Mouse (Mus musculus): ENCODE measurements at regions not wholly inside any gene's neighbourhood (a gene's known extent, or its start where the extent isn't known, plus 50 kb on each side); places are given as distances from the start of the nearest gene placed in this dataset.

DNA sequence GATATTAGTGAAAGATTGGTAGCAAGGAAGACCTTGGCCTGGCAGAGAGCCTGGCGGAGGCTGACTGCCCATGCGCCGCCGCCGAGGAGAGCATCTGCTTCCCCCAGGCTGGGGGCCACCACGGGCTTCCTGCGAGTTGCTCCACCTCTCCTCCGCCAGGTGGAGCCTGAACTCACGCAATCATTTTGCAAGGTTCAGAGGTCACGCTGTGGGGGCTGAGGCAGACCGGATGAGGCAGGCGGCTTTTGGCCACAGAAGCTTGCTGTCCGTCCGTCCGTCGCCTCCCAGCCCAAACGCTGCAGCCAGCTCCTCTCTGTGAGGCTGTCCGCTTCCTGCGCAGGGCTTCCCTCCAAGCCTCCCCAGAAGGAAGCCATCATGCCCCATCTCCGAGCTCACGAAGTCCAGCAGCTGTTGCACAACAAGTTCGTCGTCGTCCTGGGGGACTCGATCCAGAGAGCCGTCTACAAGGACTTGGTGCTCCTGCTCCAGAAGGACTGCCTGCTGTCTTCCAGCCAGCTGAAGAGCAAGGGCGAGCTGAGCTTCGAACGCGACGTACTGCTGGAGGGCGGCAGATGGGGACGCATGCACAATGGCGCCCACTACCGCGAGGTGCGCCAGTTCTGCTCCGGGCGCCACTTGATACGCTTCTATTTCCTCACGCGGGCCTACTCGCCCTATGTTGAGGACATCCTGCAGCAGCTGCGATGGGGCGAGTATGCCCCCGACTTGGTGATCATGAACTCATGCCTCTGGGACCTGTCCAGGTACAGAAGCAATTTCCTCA is 269.3 kb upstream of the Erbb4 start:
- no peak for DNase-seq (ENCODE audit: low spot score in 2 of 2)

DNA sequence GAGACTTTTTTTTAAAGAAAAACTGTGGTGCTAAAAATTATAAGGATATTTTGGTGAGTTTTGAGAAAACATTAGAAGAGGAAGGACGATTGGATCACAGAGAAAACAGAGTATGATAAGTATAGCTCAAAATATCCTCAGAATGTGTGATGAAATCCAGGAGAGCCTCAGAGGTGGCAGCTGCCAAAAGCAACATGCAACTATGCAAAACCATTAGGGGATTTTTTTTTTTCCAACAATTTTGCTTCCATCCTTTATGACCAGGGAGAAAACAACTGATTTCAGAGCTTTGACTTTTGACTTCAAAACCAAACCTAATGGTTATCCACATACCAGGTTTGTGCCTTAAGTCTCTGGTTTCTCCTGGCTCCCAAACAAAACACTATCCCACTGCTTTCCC is 267.4 kb upstream of the Erbb4 start:
- no peak for DNase-seq (ENCODE audit: low spot score in 2 of 2)

DNA sequence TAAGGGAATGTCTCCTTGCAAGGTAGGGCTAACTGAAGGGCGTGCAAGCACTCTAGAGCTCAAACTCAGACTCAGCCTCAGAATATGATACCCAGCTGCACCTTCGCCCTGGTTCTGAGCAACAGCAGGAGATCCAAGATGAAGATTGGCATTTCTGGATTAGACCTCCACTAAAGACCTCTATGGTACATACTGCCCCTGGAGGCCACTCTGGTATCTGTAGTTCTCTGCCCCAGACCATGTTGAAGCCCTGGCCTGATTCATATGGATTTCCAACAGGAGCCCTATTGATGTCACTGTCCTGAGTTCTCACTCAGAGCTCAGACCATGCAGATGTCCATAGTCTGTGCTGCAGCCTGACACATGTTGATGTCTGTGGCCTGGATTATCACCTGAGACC is 262.2 kb upstream of the Erbb4 start:
- no peak for DNase-seq (ENCODE audit: low spot score in 2 of 2)

DNA sequence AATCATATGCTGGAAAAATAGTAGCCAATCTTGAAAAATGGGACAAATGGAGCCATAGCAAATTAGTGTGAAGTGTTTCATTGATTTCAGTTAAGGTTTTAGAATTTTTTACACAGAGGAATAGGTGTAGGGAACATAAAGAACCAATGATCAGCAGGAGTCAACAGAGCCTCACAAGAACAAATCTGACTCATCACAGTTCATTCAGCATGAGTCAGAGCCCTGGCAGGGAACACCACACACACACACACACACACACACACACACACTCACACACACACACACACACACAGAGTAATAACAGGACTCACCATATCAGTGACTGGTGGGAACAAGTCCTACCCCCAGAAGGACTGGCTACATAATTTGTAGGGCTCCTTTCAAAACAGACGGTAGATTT is 259.7 kb upstream of the Erbb4 start:
- DNase-seq (ENCODE audit: low spot score in 2 of 2) = no peak

DNA sequence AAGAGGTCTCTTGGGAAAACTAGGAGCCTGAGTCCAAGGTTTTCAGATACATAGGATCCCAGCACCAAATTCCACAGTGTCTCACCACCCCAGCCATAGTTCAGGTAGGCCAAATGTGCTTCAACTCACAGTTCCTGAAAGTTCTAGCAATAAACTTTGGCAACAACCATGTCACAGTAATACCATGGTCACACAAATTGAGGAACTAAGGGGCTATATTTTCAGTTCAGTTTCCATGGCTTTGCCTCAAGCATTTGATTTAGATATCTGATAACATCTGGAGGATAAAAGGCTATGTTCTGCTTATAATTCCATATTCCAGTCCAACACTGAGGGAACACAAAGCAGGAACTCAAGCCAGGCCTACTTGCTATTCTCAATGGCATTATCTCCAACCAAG is 256.2 kb upstream of the Erbb4 start:
- DNase-seq (ENCODE audit: low spot score in 2 of 2) = no peak

DNA sequence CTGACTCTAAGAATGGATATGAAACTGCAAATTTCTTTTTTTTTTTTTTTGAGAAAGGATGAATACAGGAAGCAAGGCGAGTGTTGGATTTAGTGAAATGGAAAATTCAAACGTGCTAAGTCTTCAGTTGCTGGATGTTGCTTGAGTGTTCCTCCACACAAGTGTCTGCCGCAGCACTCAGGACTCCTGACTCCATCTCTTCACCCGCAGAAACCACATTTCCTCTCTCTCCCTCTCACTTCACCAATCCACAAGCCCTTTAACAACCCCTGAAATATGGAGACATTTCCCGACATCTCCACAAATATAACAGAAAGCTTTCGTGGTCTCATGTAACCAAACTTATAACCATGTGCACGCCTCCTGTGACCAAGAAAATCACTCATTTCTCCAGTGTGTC is 249.7 kb upstream of the Erbb4 start:
- no peak for DNase-seq (ENCODE audit: low spot score in 2 of 2)

DNA sequence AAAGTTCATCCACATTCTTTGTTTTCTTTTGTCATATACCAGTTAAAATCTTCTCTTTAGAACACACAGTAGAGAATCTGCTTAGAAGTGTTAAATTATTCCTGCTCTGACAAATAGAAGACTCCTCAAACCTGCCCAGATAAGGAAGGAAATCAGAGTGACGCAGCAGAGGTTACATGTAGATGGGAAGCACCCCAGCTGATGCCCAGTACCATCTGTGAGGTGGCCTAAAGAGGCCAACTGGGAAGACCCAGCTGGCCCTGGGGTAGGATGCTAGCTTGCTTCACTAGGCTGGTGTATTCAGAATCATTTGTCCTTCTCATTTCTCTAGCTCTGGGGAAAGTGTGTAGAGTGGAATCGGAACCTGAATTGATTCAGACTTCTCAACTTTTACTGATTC is 242.6 kb upstream of the Erbb4 start:
- no peak for DNase-seq (ENCODE audit: low spot score in 2 of 2)

DNA sequence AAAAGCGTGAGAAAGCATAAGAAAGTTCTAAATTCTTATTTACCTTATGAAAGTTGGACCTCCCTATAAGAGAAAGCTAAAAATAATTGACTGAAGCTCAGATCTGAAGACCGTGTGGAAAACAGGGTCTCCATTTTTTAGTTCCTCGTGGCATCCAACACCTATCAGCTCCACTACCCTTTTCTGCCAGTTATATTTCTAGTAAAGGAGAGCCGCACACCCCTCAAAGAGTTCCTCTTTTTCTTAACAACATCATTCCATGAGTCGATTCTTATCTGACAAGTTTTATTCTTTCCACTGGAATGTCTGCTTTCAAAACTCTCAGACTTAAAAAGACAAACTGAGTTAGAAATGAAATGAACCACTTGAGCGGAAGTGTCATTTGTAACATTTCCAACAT is 242.0 kb upstream of the Erbb4 start:
- DNase-seq (ENCODE audit: low spot score in 2 of 2) = no peak

DNA sequence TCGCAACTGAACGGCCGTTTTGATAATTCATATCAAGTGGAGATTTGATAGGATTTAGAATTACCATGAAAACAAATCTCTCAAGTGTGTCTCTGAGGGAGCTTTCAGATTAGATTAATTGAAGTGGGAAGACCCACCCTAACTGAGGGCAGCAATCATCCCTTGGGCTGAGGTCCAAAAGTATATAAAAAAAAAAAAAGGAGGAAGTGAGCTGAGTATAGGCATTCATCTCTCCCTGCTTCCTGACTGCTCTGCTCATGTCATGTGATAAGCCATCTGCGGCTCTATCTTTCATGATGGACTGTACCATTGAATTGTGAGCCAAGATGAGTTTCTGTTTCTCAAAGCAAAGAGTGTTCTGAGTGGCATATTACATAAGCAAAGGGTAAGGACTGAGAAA is 234.2 kb upstream of the Erbb4 start:
- no peak for DNase-seq (ENCODE audit: low spot score in 2 of 2)

DNA sequence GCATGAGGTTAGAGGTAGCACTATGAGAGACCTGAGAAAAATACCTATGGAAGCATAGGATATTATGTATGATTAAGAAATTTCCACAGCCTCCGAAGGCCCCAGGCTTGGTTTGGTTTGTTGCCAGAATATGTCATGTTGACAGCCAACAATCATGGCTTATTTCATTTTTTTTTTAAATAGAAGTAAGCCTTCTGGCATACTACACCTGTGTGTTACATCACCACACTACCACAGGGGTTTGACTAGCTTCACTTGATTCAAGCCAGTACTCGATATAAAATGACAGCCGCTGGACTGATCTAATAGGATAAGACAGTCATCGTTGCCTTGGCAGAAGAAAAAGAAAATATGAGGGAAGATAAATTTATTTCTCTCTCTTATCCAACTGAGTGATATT is 232.6 kb upstream of the Erbb4 start:
- DNase-seq (ENCODE audit: low spot score in 2 of 2) = no peak

DNA sequence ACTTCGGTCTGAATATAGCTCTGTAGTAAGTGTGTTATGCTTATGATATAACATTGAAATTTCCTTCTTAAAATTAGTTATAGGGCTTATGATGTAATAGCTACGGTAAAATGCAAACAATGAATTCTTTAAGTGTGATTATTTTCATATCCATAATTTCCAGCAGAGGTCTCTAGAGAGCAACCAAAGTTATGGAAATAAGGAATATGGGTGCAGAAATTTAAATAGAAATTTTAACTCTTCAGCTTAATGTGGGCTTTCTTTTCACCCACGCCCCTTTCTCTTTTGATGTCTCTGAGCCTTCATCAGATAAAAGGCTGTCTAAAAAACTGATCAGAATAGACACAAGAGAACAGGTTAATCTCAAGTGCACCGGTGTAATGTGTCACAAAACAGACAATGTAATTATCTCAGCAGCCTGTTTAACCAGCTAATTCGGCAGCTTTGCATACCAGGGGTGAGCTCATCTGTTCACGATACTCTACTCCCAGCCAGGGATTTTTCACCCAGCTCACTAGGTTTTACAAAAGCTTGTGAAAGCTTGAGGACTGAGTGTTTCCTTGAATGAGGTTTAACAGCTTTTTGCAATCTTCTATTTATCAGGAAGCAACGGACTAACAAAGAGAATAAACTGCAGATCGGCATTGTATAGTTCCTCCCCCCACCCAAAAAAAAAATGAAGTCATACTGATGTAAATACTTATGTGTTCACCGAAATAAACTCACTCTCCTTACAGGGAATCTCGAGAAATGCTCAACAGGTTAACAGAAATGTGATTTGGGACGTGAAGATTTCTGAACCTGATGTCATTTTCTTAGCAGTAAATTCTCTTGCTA is 223.8 kb upstream of the Erbb4 start:
- DNase-seq (ENCODE audit: low spot score in 2 of 2) = no peak

DNA sequence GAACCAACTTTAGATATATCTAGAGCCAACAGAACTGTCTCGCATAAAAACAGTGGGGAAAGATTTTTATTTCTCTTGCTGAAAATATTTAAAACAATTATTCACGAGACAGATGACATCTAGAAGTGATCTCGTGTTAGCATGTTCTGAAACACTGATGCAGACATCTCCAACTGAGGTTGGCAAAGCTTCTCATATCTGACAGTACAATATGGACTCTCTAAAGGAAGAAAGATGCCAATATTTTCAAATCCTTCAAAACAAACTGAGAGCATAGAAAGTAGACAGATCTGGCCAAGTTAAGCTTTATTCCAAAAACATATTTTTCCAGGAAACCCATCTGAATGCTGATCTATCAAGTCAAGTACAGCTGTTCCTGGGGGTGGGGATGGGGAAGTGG is 221.5 kb upstream of the Erbb4 start:
- no peak for DNase-seq (ENCODE audit: low spot score in 2 of 2)

DNA sequence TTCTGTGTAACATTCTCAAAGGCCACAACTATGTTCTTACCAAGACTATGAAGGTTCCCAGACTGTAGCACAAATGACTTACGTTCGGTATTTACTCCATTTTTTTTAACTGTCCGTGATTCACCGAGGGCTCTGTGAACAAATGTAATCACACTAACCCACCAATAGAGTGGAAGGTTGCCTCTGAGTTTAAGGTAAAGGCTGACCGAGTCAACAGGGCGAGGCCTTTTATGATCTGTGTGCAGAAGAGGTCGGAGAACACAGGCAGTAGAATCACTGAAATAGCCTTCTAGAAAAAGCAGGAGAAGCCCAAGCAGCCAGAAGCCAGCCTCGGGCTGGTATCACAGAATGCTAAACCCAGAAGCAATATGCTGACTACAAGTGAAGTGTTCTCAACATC is 218.9 kb upstream of the Erbb4 start:
- no peak for DNase-seq (ENCODE audit: low spot score in 2 of 2)

DNA sequence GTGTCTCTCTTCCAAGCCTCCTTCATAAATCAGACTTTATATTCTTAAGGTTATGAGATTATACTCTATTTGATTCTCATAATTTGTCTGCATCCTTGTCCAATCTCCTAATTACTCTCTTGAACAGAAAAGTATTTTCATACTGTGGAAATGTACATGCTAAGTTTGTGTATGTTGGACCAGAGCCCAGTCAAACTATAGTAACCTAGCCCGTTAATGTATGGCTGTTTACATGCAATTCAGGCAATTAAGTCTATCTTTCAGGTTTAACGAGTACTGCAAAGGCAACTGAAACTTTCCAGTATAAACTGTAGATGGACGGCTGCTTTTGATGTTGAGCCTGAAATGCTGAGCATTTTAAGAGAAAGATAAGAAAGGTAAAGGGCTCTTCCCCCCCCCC is 211.7 kb upstream of the Erbb4 start:
- no peak for DNase-seq (ENCODE audit: low spot score in 2 of 2)

DNA sequence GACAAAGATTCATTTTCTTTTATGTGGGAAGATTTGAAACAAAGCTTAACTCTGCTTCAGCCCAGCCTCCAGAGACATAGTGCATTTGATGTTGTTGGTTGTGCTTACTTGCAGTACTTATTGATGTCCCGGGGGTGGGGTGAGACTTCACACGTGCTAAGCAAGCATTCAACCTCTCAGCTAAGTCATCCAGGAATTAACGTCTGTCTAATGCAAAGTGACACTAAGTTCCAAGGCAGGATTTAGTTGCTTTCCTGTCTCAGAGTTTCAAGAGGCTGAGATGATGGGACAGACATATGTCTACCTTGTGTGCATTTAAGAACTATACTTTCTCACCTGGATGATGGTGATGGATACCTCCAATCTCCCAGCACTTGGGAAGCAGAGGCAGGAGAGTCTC is 189.0 kb upstream of the Erbb4 start:
- no peak for DNase-seq (ENCODE audit: low spot score in 2 of 2)

DNA sequence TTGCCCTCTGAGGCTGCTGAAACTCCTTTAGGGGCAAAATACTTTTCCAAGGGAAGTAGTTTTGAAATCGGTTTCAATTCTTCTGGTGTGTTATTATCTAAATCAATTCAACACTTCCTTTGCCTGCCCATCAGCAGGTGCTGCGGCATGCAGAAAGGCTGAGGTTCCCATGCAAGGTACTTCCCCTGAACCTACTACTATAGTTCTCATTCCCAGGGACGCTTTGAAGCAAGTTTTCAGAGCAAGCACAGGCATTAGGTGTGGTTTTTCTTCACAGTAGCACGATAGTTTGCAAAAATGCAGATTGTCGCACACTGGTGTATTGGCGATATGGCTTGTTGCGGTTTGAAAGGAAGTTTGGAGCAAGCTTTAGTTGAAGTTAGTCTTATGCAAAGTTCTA is 183.5 kb upstream of the Erbb4 start:
- no peak for DNase-seq (ENCODE audit: low spot score in 2 of 2)

DNA sequence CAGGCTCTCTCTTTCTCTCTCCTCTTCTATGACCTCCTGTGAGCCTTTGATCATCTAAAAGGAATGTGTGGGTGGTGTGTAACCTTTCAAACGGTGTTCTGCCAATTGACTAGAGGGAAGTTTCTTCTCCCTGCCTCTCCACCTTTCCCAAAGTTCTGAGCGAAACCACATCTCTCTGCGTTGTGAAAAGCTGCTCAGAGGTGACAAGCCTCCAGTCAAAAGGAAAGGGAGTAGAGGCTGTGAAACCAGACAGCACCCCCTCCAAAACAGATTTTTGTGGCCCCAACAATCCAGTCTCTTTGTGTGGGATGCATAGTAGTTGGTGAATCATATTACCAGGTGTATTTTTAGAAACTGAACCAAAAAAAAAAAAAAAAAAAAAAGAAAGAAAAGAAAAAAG is 178.5 kb upstream of the Erbb4 start:
- no peak for DNase-seq (ENCODE audit: low spot score in 2 of 2)

DNA sequence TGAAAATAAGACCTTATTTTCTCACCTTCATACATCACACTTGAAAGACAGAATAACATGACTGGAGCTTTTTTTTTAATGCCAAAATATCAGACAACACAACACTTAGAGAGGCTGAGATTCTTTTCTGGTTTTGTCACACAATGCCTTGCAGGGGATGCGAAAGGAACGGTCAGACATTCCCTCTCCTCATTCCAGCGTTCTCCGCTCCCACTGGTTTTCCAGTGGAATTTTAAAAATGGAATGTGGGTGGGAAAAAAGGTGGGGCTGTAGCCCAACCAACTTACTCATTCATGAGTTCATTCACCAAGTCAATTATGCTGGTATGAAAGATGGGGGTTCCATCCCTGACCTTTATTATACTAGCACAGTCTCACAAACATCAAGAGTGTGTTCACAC is 169.6 kb upstream of the Erbb4 start:
- DNase-seq (ENCODE audit: low spot score in 2 of 2) = no peak

DNA sequence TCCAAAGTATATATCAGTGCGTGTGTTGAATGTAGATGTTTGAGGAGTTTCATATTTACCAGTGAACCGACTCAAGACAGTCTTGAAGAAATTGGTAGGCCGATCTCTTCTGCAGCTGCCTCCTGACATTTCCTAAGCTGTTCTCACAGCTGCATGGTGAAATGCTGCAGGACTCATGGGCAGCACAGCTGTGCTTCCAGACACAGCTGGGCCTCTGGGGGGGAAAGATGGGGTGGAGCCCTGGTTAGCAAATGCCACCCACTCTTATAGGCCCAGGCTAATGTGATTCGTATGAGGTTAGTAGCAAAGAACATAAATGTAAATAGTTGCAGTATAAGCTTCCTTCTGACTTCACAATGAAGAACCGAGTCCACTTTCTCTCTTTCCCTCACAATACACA is 139.8 kb upstream of the Erbb4 start:
- no peak for DNase-seq (ENCODE audit: low spot score in 2 of 2)

DNA sequence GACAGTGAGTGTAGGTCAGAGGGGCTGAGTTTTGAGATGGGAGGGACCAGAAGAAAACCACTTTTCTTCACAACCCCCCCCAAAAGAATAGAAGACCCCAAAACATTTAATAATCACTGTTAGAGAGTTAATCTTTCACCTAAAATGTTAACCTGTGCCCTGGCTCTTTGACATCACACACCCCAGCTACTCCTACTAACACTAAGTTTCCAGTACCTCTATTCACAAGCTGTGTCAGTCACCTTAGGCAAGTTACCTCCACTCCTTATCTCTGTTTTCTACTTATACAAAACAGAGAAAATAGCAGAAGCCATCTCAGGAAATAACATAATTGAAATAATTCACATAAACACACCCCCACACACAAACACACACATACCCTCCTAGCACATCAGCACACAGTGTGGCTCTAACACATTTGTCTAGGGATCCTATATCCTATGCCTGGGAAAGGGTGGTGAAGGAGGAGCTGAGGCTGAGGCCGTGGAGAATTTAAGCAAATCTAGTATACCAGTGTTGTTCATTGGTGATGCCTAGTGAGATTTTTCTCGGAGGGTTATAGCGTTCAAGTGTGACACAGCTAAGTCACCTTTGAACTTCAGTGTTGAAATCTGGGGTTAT is 134.5 kb upstream of the Erbb4 start:
- no peak for DNase-seq (ENCODE audit: low spot score in 2 of 2)

DNA sequence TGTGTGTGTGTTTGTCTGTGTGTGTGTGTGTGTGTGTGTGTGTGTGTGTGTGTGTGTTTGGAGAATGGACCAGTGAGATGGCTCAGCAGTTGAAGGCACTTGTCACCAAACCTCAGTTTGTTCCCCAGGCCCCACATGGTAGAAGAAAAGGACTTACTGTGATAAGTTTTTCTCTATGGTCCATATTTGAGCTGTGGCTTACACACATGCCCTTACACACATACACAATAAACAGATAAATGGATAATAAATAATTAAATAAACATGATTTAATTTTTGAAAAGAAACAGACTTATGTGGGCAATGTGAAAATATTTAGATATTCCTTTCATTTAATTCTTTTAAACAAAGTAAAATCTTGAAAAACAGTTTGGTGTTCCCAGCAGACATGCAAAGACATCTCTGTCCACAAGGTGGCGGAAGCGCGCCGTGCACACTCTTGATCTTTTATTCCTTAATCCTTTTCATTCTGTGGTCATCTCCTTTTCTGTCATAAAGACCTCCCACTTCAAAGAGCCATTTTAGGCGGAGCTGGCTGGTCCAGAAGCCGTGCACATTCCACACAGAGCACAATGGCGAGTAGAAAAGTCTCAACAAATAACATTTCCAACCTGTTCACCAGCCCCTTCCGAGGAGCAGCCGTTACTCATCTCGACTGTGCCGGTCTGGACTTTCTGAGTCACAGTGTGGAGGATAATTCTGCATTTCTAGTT is 133.8 kb upstream of the Erbb4 start:
- peak; percentile 18 to 63 for DNase-seq (ENCODE audit: low spot score in 2 of 2)

DNA sequence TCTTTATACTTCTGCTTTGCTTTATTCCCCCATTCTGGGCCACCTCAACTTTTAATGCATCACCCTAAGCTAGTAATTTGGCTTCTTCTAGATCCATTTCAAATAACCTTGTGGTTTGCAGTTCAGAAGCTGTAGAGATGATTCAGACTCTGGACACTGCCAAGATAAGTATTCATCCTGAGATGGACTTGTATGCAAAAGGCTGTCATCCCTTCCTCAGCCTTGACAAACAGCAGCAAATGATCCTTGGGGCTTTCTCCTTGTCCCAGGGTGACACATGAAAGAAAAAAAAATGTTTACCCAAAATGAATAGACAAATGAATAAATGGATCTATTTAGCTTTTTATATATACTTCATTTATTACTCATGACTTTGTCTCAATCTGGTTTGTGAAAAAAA is 120.0 kb upstream of the Erbb4 start:
- no peak for DNase-seq (ENCODE audit: low spot score in 2 of 2)

Measured in left cerebral cortex, adult 8-10 months (tissue).